Mouse (Mus musculus): ENCODE data around the gene Tnks1bp1.

DNA sequence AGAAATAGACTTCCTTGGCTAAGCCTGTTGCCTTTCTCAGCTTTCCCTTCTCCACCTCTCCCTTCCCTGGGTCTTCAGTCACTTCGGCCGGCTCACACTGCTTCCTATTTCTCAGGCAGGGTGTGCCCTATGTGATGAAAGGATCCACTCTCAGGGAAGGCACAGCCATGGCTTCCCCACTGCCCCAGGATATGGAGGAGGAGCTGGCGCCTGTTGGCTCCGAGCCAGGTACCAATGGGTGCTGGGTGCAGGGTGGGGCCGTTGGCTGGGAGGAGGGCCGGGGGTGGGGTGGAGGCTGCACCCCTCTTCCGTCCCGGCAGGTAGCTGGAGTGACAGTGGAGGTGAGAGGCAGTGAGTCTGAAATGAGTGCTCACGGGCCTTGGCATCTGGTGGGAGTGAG, 2.9 kb downstream of the Tnks1bp1 start:
- TF ChIP-seq CTCF (IDR thresholded peaks at IDR 0.05; ENCODE audit: low read depth) (no peak), EP300 (IDR thresholded peaks at IDR 0.05; ENCODE audit: low read depth) (no peak)
